Mouse (Mus musculus): ENCODE results near the gene Zcrb1.
"Not testable (repeated sequence)": the region's sequence is repeated elsewhere in the genome, so short reads cannot be mapped to it uniquely, and the experiment has no call there.

The Zcrb1 gene

GRCm38 (mm10) chr15:93397826-93398698 lies at the start of gene Zcrb1, which contains the start of gene Pphln1:
Gene Zcrb1, minus strand, starts transcription at chr15:93398334.
Gene Pphln1, plus strand, starts transcription at chr15:93398350.
- peak; percentile 61 to 69 for DNase-seq

- DNase-seq = no peak
Measured at GRCm38 (mm10) chr15:93443676-93444075, 45.5 kb upstream of the Zcrb1 start.

- no peak for DNase-seq
Measured at GRCm38 (mm10) chr15:93442271-93442670, 44.1 kb upstream of the Zcrb1 start.

DNA sequence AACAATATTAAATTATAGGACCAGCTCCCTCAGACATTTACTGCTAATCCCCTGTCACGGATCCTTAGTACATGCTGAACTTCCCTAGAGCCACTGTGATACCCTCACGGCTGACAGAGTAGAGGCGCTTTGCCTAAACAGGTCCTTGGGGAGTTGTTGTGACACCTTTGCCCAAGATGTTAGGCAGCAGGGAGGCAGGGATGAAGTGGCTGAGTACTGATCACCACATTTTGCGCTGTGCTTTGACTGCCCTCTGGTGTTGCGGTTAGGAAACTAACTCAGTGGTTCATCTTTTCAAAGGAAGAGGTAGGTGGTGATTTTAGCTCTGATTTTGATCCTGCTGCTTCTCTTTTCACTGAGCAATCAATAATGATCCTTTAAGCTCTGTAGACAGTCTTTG lies 40.5 kb upstream of the Zcrb1 start:
- peak; percentile 17 to 55 for DNase-seq

DNA sequence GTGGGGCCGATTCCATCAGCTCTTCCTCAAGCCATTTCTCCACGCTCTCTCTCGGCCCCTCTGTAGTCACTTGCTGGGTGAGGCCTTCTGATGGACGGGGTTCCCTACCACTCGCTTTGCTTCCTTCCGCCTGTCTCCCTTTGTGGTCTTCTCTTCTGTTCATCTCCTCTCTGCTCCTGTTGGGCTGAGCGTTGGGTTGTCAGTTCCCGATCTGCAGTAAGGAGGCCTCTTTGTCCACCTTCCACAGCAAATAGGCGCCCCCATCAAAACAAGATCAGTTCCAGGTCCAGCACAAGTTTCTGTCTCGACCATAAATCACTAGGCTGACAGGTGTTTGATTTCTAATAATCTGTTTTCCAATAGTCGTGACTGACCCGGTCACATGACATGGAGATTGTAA lies 37.9 kb upstream of the Zcrb1 start:
- DNase-seq = no peak

DNA sequence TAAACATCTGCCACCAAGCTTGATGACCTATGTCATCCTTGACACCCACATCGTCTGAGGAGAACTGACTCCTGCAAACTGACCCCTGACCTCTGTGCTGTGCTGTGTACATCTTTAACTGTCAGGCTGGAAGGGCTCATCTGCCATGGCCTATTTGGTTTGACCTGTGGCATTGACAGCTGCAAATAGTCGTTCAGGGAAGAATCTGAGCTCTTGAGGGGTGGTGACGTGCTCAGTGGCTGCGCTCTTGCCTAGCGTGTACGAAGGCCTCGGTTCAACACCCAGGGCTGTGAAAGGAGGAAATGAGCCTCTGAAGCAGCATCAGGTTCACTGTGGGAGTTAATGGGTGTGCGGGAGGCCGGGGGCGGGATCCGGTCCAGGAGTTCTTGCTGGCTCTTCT lies 35.7 kb upstream of the Zcrb1 start:
- DNase-seq = no peak

- no peak for DNase-seq
Measured at GRCm38 (mm10) chr15:93422537-93422936, 24.4 kb upstream of the Zcrb1 start.

DNA sequence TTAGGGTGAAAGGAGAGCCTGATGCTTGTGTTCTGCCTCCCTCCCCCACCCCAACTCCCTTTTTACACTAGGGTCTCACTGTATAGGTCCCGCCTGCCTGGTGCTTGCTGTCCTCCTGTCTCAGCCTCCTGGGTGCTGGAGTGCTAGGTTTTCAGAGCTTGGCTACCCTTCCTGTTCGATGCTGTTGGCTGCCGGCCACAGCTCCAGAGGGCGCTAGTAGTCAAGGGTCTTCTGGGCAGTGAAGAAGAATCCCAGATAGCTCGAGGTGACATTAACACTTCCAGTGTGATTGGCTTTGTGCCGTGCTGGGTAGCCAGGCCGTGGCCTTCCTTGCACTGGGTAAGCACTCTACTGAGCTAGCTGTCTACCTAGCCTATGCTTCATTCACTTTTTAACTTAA lies 22.5 kb upstream of the Zcrb1 start:
- no peak for DNase-seq

GRCm38 (mm10) chr15:93416300-93416699 lies 18.2 kb upstream of the Zcrb1 start:
- no peak for DNase-seq

DNA sequence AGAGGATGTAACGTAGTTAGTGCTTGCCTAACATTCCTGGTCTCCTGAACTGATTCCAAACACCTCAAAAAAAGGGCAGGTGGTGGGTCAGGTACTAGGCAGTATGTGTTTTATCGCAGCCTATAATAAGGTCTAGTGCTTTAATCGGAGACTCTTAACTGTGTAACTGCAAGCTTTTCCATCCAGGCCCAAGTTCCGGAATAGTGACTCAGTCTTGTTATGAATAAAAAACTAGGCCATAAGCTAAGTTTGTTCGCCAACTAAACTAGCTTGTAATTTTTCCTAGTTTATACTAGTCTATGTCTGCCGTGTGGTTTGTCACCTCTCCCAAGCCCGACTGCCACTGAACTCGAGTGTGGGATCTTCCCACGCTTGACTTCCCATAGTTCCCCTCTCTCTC lies 16.3 kb upstream of the Zcrb1 start:
- DNase-seq = no peak

GRCm38 (mm10) chr15:93412445-93412844 lies 14.3 kb upstream of the Zcrb1 start:
- DNase-seq = no peak

- no peak for DNase-seq
Measured at GRCm38 (mm10) chr15:93406492-93406891, 8.4 kb upstream of the Zcrb1 start.

DNA sequence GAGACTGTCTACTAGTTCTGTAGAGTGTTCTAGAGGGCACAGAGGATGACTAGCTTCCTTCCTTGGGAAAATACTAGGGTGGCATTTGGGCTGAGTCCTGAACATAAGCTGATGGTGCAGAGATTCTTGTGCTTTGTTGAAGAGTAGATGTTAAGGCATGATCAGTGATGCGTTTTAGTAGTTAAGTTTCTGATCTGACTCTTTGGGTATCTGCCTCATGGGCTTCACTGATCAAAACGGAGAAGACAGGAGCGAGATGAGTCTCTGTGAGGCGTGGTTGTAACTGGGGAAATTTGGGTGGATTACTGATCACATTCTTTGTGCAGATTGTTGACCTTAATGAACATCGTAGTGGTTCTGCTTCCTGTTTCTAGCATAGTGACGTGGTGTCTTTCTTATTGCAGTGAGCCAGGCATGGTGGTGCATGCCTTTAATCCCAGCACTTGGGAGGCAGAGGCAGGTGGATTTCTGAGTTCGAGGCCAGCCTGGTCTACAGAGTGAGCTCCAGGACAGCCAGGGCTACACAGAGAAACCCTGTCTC lies 7.4 kb upstream of the Zcrb1 start:
- DNase-seq = no peak

DNA sequence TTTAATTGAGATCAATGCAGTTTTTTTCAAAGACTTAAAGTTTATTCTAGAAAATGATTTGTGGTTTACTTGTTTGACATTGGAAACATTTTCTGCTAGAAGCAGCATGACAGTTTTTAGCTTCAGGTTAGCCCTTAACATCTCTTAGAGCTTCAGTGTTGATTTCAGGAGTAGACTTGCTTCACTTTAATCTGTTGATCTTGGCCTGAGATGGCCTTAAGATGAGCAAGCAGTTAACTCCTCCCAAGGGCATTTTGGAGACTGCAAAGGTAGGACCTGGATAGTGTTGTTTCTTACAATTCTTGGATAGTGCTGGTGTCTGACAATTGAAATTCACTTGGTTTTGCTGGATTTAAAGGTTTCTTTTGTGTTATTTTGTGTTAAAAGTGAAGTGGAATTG lies 6.7 kb upstream of the Zcrb1 start:
- no peak for DNase-seq

DNA sequence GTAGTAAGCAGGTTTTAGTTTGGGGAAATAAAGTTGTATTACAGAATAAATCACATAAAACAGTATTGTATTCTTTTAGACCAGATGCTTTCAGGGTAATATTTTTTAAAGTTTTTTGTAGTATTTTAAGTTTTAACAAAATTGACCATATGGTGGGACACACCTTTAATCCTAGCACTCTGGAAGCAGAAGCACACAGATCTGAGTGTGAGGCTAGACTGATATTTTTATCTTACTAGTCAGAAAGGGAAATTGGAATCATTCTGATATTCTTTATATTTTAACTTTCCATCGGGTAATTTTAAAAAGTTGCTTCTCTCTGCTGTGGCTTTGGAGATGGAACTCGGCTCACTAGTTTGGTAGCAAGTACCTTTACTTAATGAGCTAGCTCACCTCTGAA lies 4.6 kb upstream of the Zcrb1 start:
- DNase-seq = no peak

DNA sequence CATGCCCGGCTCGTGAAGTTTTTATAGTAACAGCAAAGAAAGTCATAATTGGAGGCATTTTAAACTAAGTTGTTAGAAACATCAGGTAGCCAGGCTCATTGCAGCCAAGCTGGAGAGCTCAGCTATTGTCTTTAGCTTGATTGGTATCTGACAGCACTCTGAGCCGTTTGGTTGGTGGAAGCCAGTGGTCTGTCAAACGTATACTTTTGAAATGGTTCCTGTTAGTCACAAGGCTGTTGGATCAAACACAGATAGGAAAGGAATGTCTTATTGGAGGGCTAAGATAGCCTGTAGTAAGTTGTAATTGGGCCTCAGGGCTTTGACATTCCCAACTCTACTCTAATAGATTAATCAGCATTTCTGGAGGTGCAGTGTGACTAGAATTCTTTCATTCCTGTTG lies 3.3 kb upstream of the Zcrb1 start:
- DNase-seq = no peak

- DNase-seq = peak in 1 of 2 experiments; percentile 2
Measured at GRCm38 (mm10) chr15:93398699-93399540, 786 bp upstream of the Zcrb1 start.

- no peak for DNase-seq
Measured at GRCm38 (mm10) chr15:93397269-93397668, 865 bp downstream of the Zcrb1 start.

DNA sequence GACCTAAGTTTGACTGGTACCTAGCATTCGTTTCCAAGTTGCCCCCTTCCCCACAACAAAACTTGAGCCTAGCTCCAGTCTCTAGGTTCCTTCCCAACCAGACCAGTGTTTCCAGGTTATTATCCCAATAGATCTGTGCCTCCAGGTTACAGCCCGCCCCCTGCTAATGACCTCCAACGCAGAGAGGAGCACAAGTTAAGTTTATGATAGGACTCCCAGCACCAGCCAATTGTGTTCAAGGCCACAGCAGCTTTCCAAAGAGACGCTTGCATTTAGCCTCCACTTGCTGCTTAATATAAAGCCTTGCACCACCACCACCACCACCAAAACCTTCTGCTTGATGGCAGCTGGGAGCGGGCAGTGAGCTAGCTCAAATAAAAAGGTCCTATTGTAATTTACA lies 16.8 kb downstream of the Zcrb1 start:
- no peak for DNase-seq

GRCm38 (mm10) chr15:93379177-93379576 lies 19.0 kb downstream of the Zcrb1 start:
- DNase-seq = no peak

DNA sequence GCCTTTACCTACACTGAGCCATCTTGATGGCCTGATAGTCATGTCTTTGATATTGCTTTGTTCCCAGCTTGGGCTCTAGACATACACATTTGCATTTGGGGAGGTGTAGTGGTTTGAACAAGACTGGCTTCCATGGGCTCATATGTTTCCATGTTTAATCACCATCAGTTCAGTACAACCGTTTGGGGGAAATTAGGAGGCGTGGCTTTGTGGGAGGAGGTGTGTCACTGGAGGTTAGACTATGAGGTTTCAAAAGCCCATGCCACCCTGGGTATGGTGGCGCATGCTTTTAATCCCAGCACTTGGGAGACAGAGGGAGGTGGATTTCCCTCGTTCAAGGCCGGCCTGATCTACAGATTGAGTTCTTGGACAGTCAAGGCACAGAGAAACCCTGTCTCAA lies 22.4 kb downstream of the Zcrb1 start:
- no peak for DNase-seq

- not testable (repeated sequence) for DNase-seq
Measured at GRCm38 (mm10) chr15:93372525-93373119, 25.5 kb downstream of the Zcrb1 start.

DNA sequence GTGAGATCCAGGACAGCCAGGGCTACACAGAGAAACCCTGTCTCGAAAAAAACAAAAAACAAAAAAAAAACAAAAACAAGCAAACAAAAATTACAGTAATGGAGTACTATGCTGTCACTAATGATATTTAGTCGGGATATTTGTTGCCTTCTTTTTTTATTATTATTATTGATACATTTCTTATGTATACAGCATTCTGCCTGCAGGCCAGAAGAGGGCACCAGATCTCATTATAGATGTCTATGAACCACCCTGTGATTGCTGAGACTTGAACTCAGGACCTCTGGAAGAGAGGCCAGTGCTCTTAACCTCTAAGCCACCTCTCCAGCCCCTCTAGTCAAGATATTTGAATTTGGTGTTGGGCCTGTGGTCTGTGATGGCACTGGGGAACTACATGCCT lies 26.3 kb downstream of the Zcrb1 start:
- no peak for DNase-seq

Data from kidney, adult 8-10 months (tissue).